Mouse (Mus musculus): ENCODE data around the gene Hoxa10.

- no peak for TF ChIP-seq CTCF (IDR thresholded peaks at IDR 0.05; ENCODE audit: low read depth, low read length)
- no peak for TF ChIP-seq POLR2A (IDR thresholded peaks at IDR 0.05; ENCODE audit: extremely low read depth, insufficient read depth, low read length)
These were observed 22.6 kb downstream of the Hoxa10 start for GRCm38 (mm10) chr6:52217895-52218642.
